Mouse (Mus musculus): ENCODE data around the gene Hapln4.
"Not testable (repeated sequence)": the region's sequence is repeated elsewhere in the genome, so short reads cannot be mapped to it uniquely, and the experiment has no call there.

Gene Hapln4

DNA sequence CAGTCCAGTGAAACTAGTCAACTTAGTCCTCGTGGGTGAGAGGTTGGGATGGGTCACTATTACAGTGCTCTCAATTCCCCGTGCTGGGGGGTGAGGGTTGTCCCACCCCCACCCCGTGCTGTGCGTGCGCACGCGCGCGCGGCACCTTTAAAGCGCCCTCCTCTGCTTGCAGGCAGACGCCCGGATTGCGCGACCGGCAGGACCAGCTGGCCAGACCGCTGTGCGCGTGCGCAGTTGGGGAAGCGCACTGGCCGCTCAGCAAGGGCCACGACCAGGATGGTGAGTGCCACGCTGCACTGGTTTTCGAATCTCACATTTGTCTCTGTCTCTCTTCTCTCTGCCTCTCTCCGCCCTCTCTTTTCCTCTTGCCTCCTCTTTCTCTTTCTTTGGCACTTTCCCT is at the start of gene Hapln4:
TSS of gene Hapln4 (plus strand) at position 173 of the 400 bp plus-strand sequence.
- DNase-seq (ENCODE audit: low read depth) = no peak

DNA sequence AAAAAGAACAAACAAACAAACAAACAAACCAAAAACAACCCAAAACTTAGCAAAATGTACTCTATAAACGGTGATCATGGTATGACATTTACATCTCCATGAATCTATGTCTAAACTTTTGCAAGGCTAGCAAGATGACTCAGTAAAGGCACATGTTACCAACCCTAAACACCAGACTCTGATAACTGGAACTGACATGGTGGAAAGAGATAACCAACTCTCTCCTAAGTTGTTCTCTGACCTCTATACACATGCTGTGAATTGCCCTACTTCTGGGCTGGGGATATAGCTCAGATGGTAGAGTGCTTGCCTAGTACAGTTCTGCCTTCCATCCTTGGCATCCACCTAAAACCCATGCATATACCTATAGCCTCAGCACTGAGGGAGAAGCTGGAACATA is 45.3 kb upstream of the Hapln4 start:
- DNase-seq (ENCODE audit: low read depth) = no peak

DNA sequence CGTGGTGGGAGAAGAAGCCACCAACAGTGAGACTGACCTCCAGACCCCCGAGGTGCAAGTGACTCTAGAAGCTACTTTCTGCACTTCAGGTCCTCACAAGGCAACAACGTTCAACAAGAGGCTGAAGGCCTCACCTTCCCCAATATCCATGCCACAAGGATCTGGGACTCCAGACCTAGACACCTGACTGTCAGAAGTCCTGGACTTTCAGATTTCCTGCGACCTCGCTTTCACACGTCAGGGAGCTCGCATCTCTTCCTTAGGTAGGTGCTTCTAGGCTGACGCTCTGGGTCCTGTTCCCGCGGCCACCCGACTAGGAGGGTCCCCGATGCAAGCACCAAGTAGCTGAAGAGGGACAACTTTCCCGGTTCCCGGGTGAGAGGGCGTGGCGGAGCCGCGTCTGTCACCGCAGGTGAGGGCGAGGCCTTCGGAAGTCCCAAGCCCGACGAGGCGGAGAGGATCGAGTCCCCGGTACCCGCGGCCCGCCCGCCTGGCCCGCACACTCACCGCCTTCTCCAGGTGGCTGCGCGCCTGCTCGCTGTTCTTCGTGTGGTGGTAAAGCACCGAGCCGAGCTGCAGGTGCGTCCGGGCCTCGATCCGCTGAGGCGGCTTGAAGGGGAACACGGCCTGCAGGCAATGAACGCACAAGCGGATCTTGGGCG is 41.2 kb upstream of the Hapln4 start:
- no peak for DNase-seq (ENCODE audit: low read depth)

DNA sequence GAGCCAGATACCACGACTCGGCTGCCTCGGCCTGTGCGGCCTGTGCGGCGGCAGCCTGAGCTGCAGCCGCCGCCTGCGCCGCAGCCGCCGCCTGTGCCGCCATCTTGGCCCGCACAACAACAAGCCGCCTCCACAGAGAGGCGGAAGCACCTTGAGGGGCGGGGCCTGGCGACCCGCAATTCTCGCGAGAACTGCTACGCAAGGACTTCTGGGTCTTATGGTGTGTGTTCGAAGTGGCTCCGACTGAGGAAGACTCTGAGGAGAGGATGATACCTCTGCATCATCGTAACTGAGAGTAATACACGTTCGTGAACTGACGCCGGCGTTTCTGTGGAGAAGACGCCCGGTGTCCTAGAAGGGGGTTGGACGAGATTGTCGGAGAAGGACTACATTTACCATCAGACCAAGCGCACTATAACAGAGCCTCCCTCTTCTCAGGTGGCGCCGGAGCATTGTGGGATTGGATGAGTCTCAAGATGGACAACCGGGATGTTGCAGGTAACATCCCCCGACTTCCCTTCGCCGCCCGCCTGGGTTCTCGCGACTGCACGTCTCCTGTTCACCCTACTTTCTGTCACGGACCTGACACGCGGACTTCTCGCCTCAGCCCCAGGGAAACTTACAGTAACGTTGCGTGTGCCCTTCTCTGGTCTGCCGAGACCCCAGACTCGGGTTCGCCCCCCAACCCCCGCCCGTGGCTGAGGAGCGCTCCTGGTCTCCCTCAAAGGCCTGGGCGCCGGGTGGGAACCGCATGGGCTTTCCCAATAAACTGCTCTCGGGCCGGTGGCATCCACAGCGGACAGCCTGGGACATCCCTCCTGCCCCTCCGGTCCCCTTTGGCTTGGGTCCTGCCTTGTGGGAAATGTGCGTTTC is 40.4 kb upstream of the Hapln4 start, which contains the start of the genes Mau2 and Sugp1:
TSS of gene Mau2 (minus strand) at position 152 of the 873 bp plus-strand sequence.
TSS of gene Sugp1 (plus strand) at position 231 of the 873 bp plus-strand sequence.
- peak; percentile 96 for DNase-seq (ENCODE audit: low read depth)

DNA sequence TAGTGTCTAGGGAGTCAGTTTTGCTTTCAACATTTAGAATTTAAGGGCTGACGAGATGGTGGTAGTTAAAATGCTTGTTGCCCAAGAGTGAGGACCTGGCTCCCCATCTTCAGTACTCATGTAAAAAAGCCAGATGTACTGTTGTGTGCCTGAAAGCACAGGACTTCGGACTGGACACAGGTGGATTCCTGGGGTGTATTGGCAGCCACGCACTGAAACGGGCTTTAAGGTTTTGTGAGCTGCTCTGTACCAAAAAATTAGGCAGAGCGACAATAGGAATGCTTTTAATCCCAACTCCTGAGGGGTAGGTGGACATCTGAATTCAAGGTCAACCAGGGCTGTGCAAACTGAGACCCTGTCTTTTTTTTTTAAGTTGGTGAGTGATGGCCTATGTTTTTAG is 39.3 kb upstream of the Hapln4 start:
- DNase-seq (ENCODE audit: low read depth) = no peak

DNA sequence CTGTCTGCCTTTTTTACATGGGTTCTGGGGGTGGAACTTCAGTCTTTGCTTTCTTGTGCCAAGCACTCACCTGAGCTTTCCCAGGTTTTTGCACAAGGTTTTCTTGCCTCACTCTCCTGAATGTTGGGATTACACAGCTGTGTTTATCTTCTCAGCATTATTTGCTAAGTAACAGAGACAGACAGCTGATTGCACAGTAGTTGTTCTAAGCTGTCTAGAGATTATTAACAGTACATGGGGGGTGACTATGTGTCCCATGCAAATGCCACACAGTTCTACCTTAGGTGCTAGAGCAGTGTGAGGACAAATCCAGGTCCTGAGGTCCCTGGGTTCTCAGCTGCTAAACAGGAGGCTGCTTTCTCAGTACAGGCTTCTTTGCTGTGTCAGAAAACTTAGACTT is 33.6 kb upstream of the Hapln4 start:
- no peak for DNase-seq (ENCODE audit: low read depth)

DNA sequence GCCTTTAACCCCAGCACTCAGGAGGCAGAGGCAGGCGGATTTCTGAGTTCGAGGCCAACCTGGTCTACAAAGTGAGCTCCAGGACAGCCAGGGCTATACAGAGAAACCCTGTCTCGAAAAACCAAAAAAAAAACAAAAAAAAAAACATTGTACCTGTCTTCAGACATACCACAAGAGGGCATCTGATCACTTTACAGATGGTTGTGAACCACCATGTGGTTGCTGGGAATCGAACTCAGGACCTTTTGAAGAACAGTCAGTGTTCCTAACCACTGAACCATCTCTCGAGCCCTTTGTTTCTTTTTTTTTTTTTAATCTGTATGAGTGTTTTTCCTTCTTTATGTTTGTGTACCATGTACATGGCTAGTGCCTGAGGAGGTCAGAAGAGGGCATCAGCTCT is 32.8 kb upstream of the Hapln4 start:
- DNase-seq (ENCODE audit: low read depth) = not testable (repeated sequence)

DNA sequence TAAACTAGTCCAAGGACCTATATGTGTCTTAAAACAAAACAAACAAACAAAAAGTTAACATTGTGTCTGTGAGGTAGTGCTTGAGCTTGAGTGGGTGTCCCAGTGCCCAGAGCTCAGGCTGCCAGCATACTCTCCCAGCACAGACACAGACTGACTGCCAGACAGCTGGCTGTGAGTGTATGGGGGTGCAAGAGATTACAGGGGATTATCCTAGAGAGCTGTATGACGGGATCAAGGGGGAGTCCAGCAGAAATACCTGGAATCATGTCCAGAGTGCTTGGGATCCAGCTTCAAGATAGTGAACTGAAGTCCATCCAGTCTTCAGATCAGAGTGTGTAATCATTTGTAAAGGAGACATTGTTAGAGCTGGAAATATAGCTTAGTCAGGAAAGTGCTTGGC is 25.5 kb upstream of the Hapln4 start:
- DNase-seq (ENCODE audit: low read depth) = no peak

DNA sequence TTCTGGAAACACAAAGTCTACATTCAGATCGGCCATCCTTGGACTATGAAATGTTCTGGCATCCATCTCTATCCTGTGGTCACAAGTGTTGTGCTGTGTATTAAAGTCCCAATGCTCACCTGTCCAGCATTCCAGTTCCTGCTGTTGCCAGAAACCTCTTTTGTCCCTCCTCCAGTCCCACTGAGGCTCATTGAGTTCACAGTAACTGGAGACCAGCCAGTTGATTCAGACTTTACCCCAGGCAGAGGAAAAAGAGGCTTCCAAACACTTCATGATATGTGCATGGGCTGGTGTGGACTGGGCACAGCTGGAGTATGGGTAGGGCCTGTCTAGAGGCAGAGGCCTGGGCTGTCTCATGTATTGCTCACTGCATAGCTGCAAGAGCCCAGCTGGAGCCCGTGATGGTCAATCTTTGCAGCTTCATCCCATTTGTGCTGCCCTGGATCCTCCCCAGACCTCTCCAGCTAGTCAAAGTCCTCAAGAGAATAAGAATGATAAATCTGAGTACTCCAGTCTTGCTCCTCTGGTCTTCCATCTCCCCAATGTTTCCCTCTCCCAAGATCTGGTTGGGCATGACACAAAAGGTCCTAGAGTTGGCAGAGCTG is 11.3 kb upstream of the Hapln4 start:
- no peak for DNase-seq (ENCODE audit: low read depth)

DNA sequence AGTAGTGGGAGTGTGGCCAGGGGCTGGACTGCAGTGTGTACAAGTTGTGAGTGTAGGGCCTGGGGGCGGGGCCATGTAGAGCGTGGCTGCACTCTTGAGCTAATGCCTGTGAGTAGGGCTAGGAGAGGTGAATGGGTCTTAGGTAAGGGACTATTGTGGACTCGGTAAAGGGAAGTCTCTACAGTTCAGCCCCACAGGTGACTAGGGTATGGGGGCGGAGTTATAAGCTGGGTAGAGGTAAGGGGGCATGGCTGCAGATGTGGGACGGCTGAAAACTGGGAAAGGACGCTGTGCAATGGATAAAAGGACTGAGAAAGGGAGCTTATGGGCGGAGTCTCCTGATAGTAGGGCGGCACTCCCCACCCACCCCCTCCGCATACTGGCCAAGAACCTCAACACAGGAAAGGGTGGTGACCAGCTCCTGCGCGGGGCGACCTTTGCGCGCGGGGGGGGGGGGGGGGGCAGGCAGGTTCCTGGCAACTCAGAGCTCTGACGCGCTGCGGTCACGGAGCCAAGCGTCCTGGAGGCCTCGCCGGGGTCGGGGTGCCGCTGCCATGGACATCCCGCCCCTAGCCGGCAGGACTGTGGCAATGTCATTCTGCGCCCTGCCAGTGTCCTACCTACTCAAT is 10.7 kb upstream of the Hapln4 start, which contains the start of gene Tm6sf2:
TSS of gene Tm6sf2 (plus strand) at position 484 of the 629 bp plus-strand sequence.
- peak; percentile 27 for DNase-seq (ENCODE audit: low read depth)

DNA sequence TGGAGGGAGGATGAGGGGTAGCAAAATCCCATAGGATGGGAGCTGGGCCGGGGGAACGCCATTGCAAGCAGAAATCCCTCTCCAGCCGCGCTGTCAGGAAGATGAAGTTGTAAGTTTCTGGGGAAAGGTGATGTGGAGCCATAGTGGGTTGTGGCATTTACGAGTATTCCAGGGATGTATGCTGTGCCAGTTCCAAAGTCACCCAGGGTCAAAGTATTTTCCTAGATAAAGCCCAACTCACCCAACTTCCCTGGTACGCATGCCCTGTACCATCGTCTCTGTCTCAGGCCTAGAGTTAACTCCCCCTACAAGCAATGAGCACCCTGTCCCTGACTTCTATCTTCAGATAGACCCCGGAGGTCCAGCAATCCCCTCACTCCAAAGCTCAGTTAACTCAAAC is 10.1 kb upstream of the Hapln4 start:
- DNase-seq (ENCODE audit: low read depth) = no peak

DNA sequence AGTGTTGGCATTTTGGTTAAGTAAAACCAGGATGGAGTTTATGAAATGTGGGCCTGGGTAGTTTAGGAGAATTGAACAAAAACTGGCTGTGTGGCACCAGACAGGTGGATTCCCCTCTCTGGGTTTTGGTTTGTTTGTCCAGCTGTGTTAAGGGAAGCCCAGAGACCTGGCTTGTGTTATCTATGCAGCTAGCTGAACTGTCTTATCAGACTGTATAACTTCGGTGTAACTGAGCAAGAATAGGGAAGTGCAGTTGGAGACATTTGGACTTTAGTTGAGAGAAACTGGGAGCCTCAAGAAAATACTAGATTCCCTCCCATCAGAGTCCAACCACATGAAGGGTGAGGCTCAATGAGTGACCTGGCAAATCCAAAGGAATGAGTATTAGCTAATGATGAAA is 9.6 kb upstream of the Hapln4 start:
- DNase-seq (ENCODE audit: low read depth) = no peak

DNA sequence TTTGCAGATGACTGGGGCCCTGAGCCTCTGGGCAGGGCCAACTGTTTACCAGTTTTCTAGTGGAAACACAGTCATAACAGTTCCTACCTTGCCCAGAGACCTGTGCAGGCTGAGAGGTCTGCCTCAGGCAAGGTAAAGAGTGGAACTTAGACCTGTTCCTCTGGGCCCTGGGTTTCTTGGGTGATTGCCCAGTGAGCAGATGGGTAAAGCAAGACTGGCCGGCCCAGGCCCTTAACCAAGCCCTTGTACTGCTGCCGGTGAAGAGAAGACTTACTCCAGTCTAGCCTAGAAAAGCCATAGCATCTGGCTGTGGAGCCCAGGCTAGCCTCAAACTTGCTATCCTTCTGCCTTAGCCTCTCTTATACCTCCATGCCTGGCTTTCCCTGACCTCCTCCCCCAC is 1.3 kb upstream of the Hapln4 start:
- DNase-seq (ENCODE audit: low read depth) = no peak

DNA sequence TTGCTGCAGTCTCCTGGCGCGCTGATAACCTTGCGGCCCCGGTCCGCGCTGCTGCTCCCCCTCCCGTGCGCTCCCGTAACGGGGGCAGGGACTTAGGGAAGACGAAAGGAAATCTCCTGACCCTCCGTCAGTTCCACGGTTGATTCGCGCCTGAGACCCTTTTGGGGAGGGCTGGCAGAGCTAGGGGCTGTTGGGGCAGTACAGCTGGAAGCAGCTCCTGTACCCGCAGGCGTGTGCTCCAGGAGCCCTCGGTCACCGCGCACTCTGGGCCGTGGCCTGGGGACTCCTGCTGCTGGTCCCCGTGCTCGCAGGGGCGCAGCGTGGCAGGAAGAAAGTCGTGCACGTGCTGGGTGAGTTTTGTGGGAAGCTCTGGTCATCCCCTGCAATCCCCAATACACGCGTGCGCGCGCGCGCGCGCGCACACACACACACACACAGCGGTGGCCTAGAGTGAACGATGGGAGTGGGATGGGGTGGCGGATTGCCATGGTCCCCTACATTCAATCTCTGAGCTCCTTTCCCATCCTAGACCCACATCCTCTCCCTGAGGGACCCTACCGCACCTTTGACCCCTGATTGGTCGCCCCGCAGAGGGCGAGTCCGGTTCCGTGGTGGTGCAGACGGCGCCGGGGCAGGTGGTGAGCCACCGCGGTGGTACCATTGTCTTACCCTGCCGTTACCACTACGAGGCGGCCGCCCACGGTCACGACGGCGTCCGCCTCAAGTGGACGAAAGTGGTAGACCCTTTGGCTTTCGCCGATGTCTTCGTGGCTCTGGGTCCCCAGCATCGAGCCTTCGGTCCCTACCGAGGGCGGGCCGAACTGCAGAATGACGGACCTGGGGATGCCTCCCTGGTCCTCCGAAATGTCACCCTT is 1.2 kb downstream of the Hapln4 start:
- no peak for DNase-seq (ENCODE audit: low read depth)

DNA sequence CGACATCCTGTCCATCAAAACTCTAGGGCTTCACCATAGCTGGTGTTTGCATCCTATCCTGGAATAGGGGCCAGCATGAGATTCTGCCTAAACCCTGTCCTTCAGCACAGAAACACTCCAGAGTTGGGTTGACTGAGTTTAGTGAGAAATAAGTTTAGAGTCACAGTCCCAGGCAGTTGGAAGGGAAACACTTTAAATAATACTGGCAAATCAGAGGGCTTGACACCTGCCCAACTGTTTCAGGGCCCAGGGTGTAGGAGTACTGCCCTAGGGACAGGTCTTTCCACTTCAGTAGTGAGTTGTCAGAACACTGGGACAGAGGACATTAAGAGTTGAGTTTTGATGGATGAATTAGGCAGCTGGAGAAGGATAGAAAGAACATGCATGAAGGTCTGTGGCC is 2.9 kb downstream of the Hapln4 start:
- no peak for DNase-seq (ENCODE audit: low read depth)

DNA sequence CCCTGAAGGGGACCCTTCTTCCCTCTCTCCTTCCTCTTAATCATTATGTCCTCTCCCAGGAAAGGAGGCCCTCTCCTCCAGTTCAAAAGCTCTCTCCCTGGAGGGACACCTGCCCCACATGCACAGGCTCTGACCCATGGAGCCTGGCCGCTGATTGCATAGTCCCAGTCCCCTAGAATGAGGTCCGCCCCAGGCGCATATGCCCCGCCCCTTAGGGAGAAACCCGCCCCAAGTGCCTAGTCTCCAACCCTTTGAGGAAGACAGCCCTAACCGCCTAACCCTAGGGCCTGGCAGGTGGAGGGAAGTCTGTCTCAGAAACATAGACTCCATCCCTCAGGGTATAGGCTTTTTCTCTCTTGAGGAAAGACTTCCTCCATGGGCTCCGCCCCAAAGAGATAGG is 4.0 kb downstream of the Hapln4 start:
- no peak for DNase-seq (ENCODE audit: low read depth)

DNA sequence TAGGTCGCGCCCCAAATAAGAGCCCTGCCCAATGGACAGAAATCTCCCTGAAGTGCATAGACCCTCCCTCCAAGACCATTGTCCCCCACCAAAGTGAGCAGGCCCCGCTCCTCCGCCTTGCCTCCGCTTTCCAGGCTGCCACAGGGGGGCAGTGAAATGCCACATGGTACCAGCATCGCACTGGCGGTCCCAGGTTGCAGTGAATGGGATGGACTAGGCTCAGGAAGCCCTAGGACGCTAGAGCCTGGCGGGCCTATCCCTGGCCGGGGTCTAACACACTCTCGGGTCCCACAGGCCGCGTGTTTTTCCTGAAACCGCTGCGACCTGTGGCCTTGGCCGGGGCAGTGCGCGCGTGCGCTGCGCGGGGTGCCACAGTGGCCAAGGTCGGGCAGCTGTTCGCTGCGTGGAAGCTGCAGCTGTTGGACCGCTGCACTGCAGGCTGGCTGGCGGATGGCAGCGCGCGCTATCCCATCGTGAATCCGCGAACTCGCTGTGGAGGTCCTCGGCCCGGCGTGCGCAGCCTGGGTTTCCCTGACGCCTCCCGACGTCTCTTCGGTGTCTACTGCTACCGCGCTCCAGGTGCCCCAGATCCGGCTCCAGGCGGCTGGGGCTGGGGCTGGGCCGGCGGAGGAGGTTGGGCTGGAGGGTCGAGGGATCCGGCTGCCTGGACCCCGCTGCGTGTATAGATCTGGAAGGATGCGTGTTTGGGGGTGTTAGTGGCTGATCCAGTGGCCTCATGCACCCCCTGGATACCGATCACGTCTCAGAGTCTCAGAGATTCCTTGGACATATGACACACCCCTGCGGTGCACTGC is 4.8 kb downstream of the Hapln4 start:
- DNase-seq (ENCODE audit: low read depth) = no peak

DNA sequence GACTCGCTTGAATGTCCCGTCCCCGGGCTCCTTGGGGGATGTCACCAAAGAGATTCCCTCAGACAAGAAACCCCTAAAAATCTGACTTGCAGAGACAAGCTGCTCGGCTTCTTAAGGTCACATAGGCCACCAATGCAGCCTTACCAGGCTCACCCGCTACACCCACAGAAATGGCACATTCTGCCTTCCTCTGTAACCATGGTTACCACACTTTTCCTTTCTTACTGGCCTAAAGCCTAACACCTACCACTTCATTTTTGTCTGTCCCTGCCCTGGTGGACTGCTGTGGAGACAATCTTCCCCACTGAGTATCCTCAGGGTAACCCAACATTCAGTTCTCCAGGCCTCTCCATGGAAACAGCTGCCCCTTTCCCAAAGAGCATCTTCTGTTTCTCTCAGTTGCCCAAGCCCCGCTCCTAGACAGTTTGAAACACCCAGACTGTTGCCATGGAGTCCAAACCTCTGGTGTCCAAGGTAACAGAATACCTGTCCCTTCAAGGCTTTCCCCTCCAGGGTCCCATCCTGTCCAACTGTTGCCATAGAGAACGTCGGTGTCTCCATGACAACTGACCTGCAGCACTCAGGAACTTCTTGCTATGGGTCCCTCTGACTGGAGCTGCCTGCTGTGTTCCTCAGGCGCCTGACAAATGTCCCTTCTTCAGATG is 6.2 kb downstream of the Hapln4 start:
- no peak for DNase-seq (ENCODE audit: low read depth)

DNA sequence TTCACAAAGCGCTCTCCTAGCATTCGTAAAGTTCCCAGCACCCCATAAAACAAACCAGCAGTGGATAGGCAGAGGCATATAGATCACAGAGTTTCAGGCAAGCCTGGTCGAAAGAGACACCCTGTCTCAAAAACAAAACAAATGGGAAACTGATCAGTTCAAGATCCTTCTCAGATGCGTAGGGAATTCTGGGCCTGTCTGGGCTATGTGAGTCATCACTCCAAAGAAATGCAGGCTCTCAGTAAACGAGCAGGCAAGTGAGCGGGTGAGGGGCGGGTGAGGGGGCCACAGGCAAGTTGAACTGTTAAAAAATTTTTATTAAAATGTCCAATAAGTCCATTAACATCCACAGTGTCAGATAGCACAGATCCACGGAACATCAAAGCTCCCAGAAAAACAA is 9.5 kb downstream of the Hapln4 start:
- no peak for DNase-seq (ENCODE audit: low read depth)

DNA sequence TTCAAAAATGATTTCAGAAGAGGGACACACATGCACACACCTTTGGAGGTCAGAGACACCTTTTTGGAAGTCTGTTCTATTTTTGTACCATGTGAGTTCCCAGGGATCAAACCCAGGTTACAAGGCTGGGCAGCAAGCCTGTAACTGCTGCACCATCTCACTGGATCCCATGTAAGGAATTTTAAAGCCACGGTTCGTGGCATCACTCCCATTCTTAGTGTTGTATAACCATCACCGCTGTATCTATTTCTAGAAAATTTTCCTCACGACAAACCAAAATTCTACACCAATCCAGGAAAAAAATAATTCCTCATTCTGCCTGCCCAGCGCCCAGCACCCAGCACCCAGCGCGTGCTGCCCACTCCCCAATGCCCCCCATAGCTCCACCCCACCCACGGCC is 16.0 kb downstream of the Hapln4 start:
- DNase-seq (ENCODE audit: low read depth) = no peak
